Mouse (Mus musculus): ENCODE results near the gene Dynlt1f. TPM values are rescaled to one million over a fixed set of nuclear protein-coding genes. Genes with fewer than 3 reads are reported as not detected.
"Not testable (repeated sequence)": the region's sequence is repeated elsewhere in the genome, so short reads cannot be mapped to it uniquely, and the experiment has no call there.

Dynlt1f gene
- polyA plus RNA-seq, 1 experiment: 50.3 TPM

DNA sequence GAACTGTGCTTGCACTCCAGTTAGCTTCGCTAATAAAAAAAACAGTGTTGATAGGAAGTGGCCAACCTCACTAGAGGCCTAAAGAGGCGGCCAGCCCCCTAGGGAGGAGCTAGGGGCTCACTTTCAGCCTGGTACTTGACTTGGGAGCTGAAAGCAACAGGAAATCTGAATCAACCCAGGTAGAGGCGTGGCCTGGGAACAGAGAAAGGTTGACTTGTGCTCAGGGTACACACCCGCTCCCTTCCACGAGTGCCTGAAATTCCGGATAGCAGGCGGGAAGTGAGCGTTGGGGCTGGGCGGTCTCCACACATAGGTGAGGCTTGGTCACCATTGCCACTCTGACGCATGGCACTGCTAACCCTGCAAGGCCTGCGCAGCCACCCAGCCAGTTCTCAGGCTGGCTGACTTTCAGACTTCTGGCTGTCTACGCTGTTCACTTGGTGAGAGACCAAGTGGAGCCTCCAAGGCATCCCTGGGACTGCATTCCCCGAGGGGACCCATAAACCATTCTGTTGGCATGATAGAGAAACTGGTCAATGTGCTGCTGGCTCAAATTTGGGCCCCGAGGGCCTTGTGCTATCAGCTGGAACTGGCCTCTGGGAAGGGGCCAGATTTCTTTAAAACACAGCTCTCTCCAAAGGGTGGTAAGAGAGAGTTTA, 14.8 kb downstream of the Dynlt1f start:
- WGBS: 53% methylated on average over 14 of the region's 14 CpGs
- H3K27ac ChIP-seq (ENCODE audit: insufficient read depth, low read depth, low read length); H3K36me3 ChIP-seq (ENCODE audit: control insufficient read depth, insufficient read depth, low read length); H3K4me1 ChIP-seq (ENCODE audit: control insufficient read depth, insufficient read depth, insufficient read length, low read length); H3K4me3 ChIP-seq (ENCODE audit: low read depth, low read length); H3K27me3 ChIP-seq (ENCODE audit: control insufficient read depth, insufficient read depth, low read length): not testable (repeated sequence)

- H3K4me3 ChIP-seq (ENCODE audit: low read depth, low read length); H3K27ac ChIP-seq (ENCODE audit: insufficient read depth, low read depth, low read length); H3K4me1 ChIP-seq (ENCODE audit: control insufficient read depth, insufficient read depth, insufficient read length, low read length); H3K27me3 ChIP-seq (ENCODE audit: control insufficient read depth, insufficient read depth, low read length); H3K36me3 ChIP-seq (ENCODE audit: control insufficient read depth, insufficient read depth, low read length): not testable (repeated sequence)
- WGBS: 93% methylated on average over 10 of the region's 10 CpGs
These were observed 15.6 kb downstream of the Dynlt1f start for GRCm38 (mm10) chr17:6640044-6640637.

GRCm38 (mm10) chr17:6639486-6639885, 16.2 kb downstream of the Dynlt1f start:
- 94% methylated on average over 16 of the region's 21 CpGs for WGBS
- H3K27ac ChIP-seq (ENCODE audit: insufficient read depth, low read depth, low read length); H3K4me1 ChIP-seq (ENCODE audit: control insufficient read depth, insufficient read depth, insufficient read length, low read length); H3K36me3 ChIP-seq (ENCODE audit: control insufficient read depth, insufficient read depth, low read length); H3K27me3 ChIP-seq (ENCODE audit: control insufficient read depth, insufficient read depth, low read length); H3K4me3 ChIP-seq (ENCODE audit: low read depth, low read length): not testable (repeated sequence)

DNA sequence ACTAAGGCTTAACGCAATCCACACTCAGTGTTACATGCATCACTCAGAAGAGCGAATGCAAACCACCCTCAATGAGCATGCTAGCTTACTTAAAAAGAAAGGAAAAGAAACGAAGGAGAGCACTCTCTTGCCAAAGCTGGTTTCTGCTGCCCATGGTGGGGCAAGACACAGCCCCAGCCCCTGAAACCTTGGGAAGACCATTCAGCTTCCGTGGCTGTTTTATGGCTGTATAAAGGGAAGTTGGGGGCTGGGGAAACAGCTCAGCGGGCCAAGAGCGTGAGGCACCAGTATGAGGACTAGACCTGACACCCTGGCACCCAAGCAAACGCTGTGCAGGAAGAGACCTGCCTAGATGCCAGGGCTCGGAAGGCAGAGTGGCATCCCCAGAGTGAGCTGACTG, 17.3 kb downstream of the Dynlt1f start:
- not testable (repeated sequence) for H3K27me3 ChIP-seq (ENCODE audit: control insufficient read depth, insufficient read depth, low read length); H3K4me1 ChIP-seq (ENCODE audit: control insufficient read depth, insufficient read depth, insufficient read length, low read length); H3K36me3 ChIP-seq (ENCODE audit: control insufficient read depth, insufficient read depth, low read length); H3K27ac ChIP-seq (ENCODE audit: insufficient read depth, low read depth, low read length); H3K4me3 ChIP-seq (ENCODE audit: low read depth, low read length)
- 85% methylated on average over 8 of the region's 8 CpGs for WGBS

DNA sequence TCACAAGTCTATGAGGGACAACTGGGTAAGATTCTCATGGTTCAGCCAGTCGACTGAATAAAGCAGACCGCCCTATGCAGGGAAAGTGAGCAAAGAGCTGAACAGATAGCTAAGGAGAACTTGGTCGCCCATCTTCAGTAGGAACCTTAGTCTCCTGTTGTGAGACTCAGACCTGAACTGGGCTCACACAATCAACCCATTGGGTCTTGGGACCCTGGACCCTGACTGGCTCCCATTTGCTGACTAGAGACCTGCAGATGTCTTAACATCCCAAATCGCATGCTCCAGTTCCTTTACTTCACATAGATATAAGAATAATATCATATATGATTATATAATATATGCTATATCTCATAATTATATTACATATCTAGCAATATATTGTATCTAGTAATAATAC, 18.3 kb downstream of the Dynlt1f start:
- H3K36me3 ChIP-seq (ENCODE audit: control insufficient read depth, insufficient read depth, low read length); H3K27ac ChIP-seq (ENCODE audit: insufficient read depth, low read depth, low read length); H3K4me1 ChIP-seq (ENCODE audit: control insufficient read depth, insufficient read depth, insufficient read length, low read length); H3K27me3 ChIP-seq (ENCODE audit: control insufficient read depth, insufficient read depth, low read length); H3K4me3 ChIP-seq (ENCODE audit: low read depth, low read length): not testable (repeated sequence)
- 96% methylated on average over 4 of the region's 4 CpGs for WGBS

DNA sequence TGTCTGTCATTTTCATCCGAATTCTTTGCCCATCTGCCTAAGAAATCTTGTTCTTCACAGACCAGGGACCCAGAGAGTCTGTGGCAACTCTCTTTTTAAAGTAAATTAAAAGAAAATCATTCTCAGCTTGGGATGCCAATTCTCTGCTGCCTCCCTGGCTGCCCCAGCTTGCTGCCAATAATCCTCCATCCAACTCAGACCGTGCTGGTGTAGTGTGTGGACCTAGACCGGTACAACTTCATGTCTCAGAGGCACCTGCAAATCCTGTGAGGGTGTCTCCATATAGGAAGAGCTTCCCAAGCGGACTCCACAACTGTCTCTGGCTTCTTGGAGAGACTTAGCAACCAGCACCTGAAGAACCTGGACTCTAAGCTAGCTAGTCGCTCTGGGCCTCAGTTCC, 18.8 kb downstream of the Dynlt1f start:
- Histone ChIP-seq H3K4me1 (ENCODE audit: control insufficient read depth, insufficient read depth, insufficient read length, low read length) (0 out of 2 replicates have a peak, but pooled peaks cover 2% of the 10 kb centered on the region), H3K27me3 (ENCODE audit: control insufficient read depth, insufficient read depth, low read length) (no peaks in the 10 kb centered on the region)
- 77% methylated on average over 5 of the region's 5 CpGs for WGBS

GRCm38 (mm10) chr17:6635781-6636180, 19.9 kb downstream of the Dynlt1f start:
- not testable (repeated sequence) for H3K36me3 ChIP-seq (ENCODE audit: control insufficient read depth, insufficient read depth, low read length); H3K4me1 ChIP-seq (ENCODE audit: control insufficient read depth, insufficient read depth, insufficient read length, low read length); H3K27me3 ChIP-seq (ENCODE audit: control insufficient read depth, insufficient read depth, low read length); H3K4me3 ChIP-seq (ENCODE audit: low read depth, low read length); H3K27ac ChIP-seq (ENCODE audit: insufficient read depth, low read depth, low read length)
- WGBS: 76% methylated on average over 2 of the region's 4 CpGs

More for the DNA sequence above, 18.8 kb downstream of the Dynlt1f start:
- TF ChIP-seq POLR2A (IDR thresholded peaks at IDR 0.05; ENCODE audit: low read depth, low read length) (no peak), CTCF (IDR thresholded peaks at IDR 0.05; ENCODE audit: extremely low read depth, insufficient read length, insufficient replicate concordance, low read depth, low read length) (no peak)
- Histone ChIP-seq H3K27ac (ENCODE audit: insufficient read depth, low read depth, low read length) (no peak overlapping the region), H3K36me3 (ENCODE audit: control insufficient read depth, insufficient read depth, low read length) (no peaks in the 10 kb centered on the region), H3K4me3 (ENCODE audit: low read depth, low read length) (no peak overlapping the region)

DNA sequence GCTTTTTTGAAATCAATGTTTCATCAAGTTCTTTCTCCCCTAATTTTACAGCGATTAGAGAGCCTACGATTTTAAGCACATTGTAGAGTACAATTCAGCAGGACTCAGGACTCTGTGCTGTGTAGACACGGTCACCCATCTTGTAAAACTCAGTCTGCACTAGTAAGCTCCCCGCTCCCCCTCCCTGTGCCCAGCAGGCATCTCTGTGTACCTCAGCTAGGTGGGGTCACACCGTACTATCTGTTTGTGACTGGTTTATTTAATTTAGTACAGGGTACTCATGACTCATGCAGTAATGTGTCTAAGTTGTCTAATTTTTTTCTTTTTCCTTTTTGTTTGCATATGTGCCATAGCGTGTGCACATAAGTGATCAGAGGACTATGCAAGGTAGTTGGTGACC, 22.9 kb downstream of the Dynlt1f start:
- 93% methylated on average over 6 of the region's 6 CpGs for WGBS
- H3K4me3 ChIP-seq (ENCODE audit: low read depth, low read length); H3K4me1 ChIP-seq (ENCODE audit: control insufficient read depth, insufficient read depth, insufficient read length, low read length); H3K36me3 ChIP-seq (ENCODE audit: control insufficient read depth, insufficient read depth, low read length); H3K27me3 ChIP-seq (ENCODE audit: control insufficient read depth, insufficient read depth, low read length); H3K27ac ChIP-seq (ENCODE audit: insufficient read depth, low read depth, low read length): not testable (repeated sequence)

DNA sequence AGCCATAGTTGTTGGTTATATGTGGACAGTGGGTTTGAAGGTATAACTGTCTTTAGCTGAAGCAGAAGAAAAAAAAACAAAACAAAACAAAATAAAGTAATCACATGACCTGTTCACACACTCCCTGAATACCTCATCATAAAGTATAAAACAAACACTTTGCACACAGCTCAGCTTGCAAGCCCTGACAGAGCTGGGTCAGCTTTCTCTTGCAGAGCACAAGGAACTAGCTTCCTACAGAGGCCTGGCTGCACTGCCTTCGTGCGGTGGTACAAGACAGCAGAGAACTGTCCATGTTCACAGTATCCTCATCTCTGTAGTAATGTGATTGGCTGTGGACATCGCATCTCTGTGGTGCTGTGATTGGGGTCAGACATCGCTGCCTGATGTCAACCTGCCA, 25.3 kb downstream of the Dynlt1f start:
- H3K27ac ChIP-seq (ENCODE audit: insufficient read depth, low read depth, low read length); H3K27me3 ChIP-seq (ENCODE audit: control insufficient read depth, insufficient read depth, low read length); H3K4me3 ChIP-seq (ENCODE audit: low read depth, low read length); H3K36me3 ChIP-seq (ENCODE audit: control insufficient read depth, insufficient read depth, low read length); H3K4me1 ChIP-seq (ENCODE audit: control insufficient read depth, insufficient read depth, insufficient read length, low read length): not testable (repeated sequence)
- WGBS: 80% methylated on average over 4 of the region's 4 CpGs

DNA sequence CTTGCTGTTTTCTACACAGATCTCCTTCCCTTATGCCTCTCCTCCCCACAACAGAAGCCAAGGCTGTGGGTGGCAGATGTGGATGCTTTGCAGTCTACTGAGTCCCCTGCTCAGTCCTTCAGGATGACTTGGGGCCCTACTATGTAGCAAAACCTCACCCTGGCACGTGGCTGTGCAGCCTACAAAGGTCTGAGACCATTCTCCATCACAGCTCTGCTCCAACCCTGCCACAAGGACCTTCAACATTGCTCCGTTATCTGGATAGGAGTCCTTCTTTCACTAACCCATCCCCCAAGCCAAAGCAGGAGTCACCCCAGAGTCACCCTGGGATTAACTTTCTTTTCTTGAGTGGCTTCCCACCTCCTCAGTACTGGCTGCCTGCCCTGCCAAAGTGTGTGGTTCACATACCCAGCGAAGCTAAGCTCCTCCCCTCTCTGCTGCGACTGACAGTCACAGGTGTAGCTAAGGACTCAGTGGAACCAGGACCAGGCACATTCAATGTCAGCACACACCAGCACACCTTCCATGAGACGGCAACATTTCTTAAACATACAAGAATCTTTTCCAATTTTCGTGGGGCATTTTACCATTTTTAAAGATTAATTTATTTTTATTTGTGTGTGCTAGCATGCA, 30.7 kb downstream of the Dynlt1f start:
- H3K27me3 ChIP-seq (ENCODE audit: control insufficient read depth, insufficient read depth, low read length); H3K36me3 ChIP-seq (ENCODE audit: control insufficient read depth, insufficient read depth, low read length); H3K4me3 ChIP-seq (ENCODE audit: low read depth, low read length); H3K27ac ChIP-seq (ENCODE audit: insufficient read depth, low read depth, low read length); H3K4me1 ChIP-seq (ENCODE audit: control insufficient read depth, insufficient read depth, insufficient read length, low read length): not testable (repeated sequence)
- WGBS: 38% methylated on average over 1 of the region's 6 CpGs

DNA sequence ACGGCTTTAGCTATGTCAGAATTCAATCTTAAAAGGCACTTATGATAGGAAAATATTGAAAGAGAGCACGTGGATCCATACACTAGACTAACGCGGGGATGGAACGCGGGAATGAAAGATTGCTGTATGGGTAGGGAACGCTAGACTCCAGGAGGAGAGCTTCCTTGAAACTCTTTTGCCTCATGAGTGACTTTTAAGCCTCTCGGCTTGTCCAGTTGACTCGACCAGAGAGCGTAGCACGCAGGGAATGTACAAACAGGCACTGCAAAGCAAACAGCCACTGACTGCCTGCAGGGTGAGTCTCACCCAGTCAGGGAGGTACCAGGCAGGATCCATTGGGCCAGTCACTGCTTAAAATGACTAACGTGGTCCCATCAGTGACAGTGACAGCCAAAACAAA, 33.7 kb downstream of the Dynlt1f start:
- not testable (repeated sequence) for H3K4me3 ChIP-seq (ENCODE audit: low read depth, low read length); H3K36me3 ChIP-seq (ENCODE audit: control insufficient read depth, insufficient read depth, low read length); H3K27me3 ChIP-seq (ENCODE audit: control insufficient read depth, insufficient read depth, low read length); H3K4me1 ChIP-seq (ENCODE audit: control insufficient read depth, insufficient read depth, insufficient read length, low read length); H3K27ac ChIP-seq (ENCODE audit: insufficient read depth, low read depth, low read length)
- WGBS: 71% methylated on average over 11 of the region's 12 CpGs

All from small intestine, adult 2 months (tissue).